Mouse (Mus musculus): Measurements from ENCODE around the gene Gria2. TPM values are rescaled to one million over a fixed set of nuclear protein-coding genes. Genes with fewer than 3 reads are reported as not detected.

Gene Gria2
- polyA plus RNA-seq, 1 experiment = not detected

DNA sequence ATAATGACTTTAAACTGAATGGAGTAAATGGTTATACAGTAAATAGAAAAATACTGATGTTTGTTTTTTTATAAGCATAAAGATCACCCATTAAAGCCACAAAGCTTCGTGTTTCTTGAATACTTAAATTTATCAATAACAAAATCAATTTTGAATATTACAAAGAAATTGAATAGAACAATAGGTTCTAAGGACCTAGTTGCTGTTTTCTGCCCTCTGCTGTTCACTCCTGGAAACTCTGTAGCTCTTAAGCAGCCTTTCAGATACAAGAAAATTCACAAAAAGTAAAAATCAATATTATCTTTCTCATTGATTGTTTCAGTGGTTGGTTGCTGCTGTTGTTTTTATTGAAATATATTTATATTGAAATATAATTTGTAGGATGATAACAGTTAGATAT lies 2.7 kb upstream of the Gria2 start:
- TF ChIP-seq POLR2A (IDR thresholded peaks at IDR 0.05; ENCODE audit: borderline replicate concordance, control insufficient read depth, low read depth, low read length) (no peak), CTCF (IDR thresholded peaks at IDR 0.05; ENCODE audit: control insufficient read depth, insufficient read depth, low read length) (no peak)
- Histone ChIP-seq H3K4me1 (ENCODE audit: control insufficient read depth, insufficient read depth, low read length) (no peaks in the 10 kb centered on the region), H3K27ac (ENCODE audit: control insufficient read depth, insufficient read depth, low read depth, low read length, poor library complexity) (no peak overlapping the region), H3K4me3 (replicated peaks; ENCODE audit: control insufficient read depth, low read depth, low read length) (no peak overlapping the region)
- WGBS = 11% methylated on average over 1 of the region's 1 CpGs

DNA sequence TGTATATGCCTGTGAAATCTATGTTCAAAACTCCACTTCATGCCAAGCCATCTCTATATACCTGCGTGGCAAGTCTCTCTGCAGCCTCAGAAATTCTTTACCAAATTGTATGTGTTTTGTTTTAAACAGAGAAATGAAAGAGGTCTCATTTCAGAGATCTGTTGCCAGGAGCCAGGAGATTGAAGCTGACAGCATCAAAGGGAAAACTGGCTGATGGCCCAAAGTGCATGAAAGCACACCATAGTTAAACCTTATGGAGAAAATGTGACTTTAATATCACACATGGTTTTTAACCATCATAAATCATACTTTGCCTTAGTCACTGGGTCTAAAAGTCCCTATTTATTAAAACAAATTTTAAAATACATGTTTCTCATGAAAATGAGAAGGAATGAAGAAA lies 1.2 kb upstream of the Gria2 start:
- TF ChIP-seq POLR2A (IDR thresholded peaks at IDR 0.05; ENCODE audit: borderline replicate concordance, control insufficient read depth, low read depth, low read length) = no peak
- TF ChIP-seq CTCF (IDR thresholded peaks at IDR 0.05; ENCODE audit: control insufficient read depth, insufficient read depth, low read length) = no peak
- no peak overlapping the region for H3K27ac ChIP-seq (ENCODE audit: control insufficient read depth, insufficient read depth, low read depth, low read length, poor library complexity)
- no peaks in the 10 kb centered on the region for H3K4me1 ChIP-seq (ENCODE audit: control insufficient read depth, insufficient read depth, low read length)
- H3K4me3 ChIP-seq (replicated peaks; ENCODE audit: control insufficient read depth, low read depth, low read length) = no peak overlapping the region
- WGBS = 69% methylated on average over 1 of the region's 1 CpGs

DNA sequence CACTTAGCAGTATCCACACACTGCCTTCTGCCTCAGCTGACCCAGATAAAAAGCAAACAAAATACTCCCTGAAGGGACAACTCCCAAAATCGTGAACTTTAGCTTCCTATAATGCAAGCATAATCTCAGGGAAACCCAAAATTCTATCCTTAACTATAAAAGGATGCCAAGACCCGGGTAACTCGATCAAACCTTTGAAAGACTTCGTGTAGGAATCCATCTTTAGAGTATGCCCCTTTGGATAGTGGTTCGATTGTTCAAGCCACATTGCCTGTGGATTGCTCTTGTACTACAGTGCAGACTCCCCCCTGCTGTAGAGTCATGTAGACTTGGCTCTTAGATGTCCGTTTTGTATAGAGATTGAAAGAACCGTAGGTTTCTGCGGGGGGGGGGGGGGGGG lies 576 bp upstream of the Gria2 start:
- 55% methylated on average over 8 of the region's 8 CpGs for WGBS
- Histone ChIP-seq H3K4me1 (ENCODE audit: control insufficient read depth, insufficient read depth, low read length) (no peaks in the 10 kb centered on the region), H3K27ac (ENCODE audit: control insufficient read depth, insufficient read depth, low read depth, low read length, poor library complexity) (no peak overlapping the region), H3K4me3 (replicated peaks; ENCODE audit: control insufficient read depth, low read depth, low read length) (no peak overlapping the region)
- no peak for TF ChIP-seq POLR2A (IDR thresholded peaks at IDR 0.05; ENCODE audit: borderline replicate concordance, control insufficient read depth, low read depth, low read length)
- no peak for TF ChIP-seq CTCF (IDR thresholded peaks at IDR 0.05; ENCODE audit: control insufficient read depth, insufficient read depth, low read length)

DNA sequence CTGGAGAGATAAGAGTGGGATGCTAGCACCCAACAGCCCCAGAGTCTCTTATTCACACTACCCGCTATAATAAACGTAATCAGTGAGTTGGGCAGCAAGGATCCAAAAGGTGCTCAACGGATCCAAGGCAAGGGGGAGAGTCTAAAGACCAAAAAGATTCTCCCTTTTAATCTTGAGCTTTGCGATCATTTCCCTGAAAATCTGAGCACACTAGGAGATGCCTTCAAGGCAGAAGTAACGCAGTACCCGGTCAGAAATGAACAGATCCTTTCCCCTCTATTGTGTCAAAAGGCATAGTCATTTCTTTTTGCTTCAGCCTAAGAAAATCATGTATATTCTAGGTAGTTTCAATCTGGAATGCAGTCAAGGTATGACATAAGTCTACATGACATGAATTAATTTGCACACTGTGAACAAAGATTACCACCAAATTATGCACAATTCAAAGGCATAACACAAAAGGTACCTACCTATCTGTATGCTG lies 766 bp downstream of the Gria2 start:
- H3K27ac ChIP-seq (ENCODE audit: control insufficient read depth, insufficient read depth, low read depth, low read length, poor library complexity) = no peak overlapping the region
- 21% methylated on average over 6 of the region's 6 CpGs for WGBS
- H3K4me3 ChIP-seq (replicated peaks; ENCODE audit: control insufficient read depth, low read depth, low read length) = no peak overlapping the region
- TF ChIP-seq POLR2A (IDR thresholded peaks at IDR 0.05; ENCODE audit: borderline replicate concordance, control insufficient read depth, low read depth, low read length) (no peak), CTCF (IDR thresholded peaks at IDR 0.05; ENCODE audit: control insufficient read depth, insufficient read depth, low read length) (no peak)
- H3K4me1 ChIP-seq (ENCODE audit: control insufficient read depth, insufficient read depth, low read length) = no peaks in the 10 kb centered on the region

DNA sequence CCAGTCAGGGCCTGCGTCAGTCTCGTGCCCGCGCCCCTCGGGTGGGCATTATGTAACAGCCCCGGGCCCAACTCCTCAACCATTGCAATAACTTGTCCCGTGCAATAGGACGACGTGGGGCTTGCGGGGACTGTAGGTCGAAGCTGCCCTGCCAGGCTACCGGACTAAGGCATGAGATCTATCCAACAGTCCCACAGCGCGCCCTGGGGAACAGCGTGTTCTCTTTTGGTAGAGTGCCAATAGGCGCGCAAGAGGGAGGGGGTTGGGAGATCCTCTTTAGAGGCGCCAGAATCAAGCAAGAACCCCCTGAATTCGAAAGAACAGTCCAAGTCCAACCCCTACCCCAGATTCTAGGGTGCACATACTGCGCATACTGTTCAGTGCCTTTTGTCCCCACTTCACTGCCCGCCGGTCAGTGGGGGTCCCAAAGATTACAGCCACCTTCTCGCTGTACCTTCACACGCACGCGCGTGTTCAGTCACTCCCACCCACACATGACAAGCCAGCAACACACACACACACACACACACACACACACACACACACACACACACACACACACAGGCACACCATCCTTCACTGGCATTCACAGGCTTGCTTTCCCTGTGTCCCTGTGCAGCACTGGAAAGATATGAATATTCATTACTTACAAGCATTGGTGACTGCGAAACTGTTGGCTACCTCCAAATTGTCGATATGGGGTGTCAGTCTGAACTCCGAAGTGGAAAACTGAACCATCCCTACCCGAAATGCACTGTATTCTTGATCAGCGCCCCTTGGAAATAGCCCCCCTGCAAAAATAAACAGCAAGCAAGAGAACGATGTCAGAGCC lies 1.4 kb downstream of the Gria2 start:
- Histone ChIP-seq H3K4me1 (ENCODE audit: control insufficient read depth, insufficient read depth, low read length) (no peaks in the 10 kb centered on the region), H3K4me3 (replicated peaks; ENCODE audit: control insufficient read depth, low read depth, low read length) (no peak overlapping the region), H3K27ac (ENCODE audit: control insufficient read depth, insufficient read depth, low read depth, low read length, poor library complexity) (no peak overlapping the region)
- WGBS = 10% methylated on average over 33 of the region's 33 CpGs
- TF ChIP-seq CTCF (IDR thresholded peaks at IDR 0.05; ENCODE audit: control insufficient read depth, insufficient read depth, low read length) (no peak), POLR2A (IDR thresholded peaks at IDR 0.05; ENCODE audit: borderline replicate concordance, control insufficient read depth, low read depth, low read length) (no peak)

DNA sequence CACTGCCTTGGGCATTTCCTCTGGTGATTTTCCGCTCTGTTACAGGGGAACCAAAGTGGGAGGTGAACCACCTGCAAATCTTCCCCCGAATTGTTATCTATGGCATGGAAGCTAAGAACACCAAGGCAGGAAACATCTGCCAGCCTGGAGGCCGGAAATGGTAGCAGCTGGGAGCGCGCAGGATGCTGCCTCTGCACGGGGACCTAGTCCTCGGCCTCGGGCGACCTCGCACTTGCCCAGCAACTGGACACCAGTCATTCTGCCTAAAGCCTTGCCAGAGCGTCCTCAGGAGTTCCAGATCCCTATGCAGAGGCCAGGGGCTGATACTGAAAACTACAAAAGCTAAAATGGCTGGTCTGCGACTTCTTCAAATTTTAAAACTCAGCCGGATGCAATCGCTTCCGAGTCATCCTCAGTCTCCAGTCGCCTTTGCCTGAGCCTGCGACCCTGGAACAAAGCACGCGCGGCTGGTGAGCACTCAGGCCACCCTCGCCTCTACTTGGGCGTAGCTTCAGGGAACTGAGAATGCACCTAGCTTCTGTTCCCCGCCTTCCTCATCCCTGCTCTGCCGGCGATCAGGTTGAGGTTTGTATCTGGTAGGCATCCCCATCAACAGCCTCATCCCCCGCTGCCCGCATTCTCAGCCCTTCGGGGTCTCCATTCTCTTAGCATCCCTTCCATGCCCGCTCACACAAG lies 2.2 kb downstream of the Gria2 start:
- no peak overlapping the region for H3K4me3 ChIP-seq (replicated peaks; ENCODE audit: control insufficient read depth, low read depth, low read length)

DNA sequence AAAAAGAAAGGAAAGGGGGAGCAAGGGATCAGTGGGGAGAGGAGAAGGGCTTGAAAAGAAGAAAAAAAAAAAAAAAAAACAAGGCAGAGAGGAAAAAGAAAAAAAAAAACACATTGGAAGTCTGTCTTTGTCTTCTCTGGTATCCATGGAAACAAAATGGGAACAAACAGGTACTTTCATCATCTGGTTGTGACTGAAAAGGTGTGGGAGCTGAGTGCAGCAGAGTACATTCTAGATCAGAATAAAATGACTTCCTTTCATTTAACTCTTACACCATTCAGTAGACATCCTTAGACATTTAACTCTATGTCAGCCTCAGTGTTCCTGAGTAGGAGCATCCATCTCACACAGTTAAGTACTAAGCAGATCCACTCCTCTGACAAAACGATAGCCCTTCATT lies 4.7 kb downstream of the Gria2 start:
- TF ChIP-seq CTCF (IDR thresholded peaks at IDR 0.05; ENCODE audit: control insufficient read depth, insufficient read depth, low read length) (no peak), POLR2A (IDR thresholded peaks at IDR 0.05; ENCODE audit: borderline replicate concordance, control insufficient read depth, low read depth, low read length) (no peak)
- Histone ChIP-seq H3K4me1 (ENCODE audit: control insufficient read depth, insufficient read depth, low read length) (no peaks in the 10 kb centered on the region), H3K4me3 (replicated peaks; ENCODE audit: control insufficient read depth, low read depth, low read length) (no peak overlapping the region), H3K27ac (ENCODE audit: control insufficient read depth, insufficient read depth, low read depth, low read length, poor library complexity) (no peak overlapping the region)
- WGBS = 75% methylated on average over 1 of the region's 1 CpGs

More for the DNA sequence above, 2.2 kb downstream of the Gria2 start:
- no peak overlapping the region for H3K27ac ChIP-seq (ENCODE audit: control insufficient read depth, insufficient read depth, low read depth, low read length, poor library complexity)
- TF ChIP-seq POLR2A (IDR thresholded peaks at IDR 0.05; ENCODE audit: borderline replicate concordance, control insufficient read depth, low read depth, low read length) (no peak), CTCF (IDR thresholded peaks at IDR 0.05; ENCODE audit: control insufficient read depth, insufficient read depth, low read length) (no peak)
- under 1% methylated on average over 29 of the region's 29 CpGs for WGBS
- no peaks in the 10 kb centered on the region for H3K4me1 ChIP-seq (ENCODE audit: control insufficient read depth, insufficient read depth, low read length)

DNA sequence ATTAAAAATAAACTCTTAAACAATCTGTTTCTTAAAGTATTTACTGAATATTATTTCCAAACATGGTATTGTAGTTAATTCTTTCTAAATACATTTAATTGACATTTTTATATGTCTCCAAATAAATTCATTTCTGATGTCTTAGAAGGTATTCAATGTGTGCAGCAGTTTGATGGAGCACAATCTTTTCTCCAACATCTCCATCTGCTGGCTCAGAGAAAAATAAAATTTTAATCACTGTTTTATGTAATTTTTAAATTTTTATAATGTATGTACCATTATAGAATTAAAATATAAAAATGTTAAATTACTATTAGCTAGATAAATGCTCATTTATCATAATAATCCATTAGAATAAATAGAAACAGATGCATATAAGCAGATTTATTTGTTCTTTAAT lies 5.9 kb downstream of the Gria2 start:
- Histone ChIP-seq H3K4me1 (ENCODE audit: control insufficient read depth, insufficient read depth, low read length) (no peaks in the 10 kb centered on the region), H3K27ac (ENCODE audit: control insufficient read depth, insufficient read depth, low read depth, low read length, poor library complexity) (no peak overlapping the region), H3K4me3 (replicated peaks; ENCODE audit: control insufficient read depth, low read depth, low read length) (no peak overlapping the region)
- no peak for TF ChIP-seq POLR2A (IDR thresholded peaks at IDR 0.05; ENCODE audit: borderline replicate concordance, control insufficient read depth, low read depth, low read length)
- no peak for TF ChIP-seq CTCF (IDR thresholded peaks at IDR 0.05; ENCODE audit: control insufficient read depth, insufficient read depth, low read length)
